Mouse (Mus musculus): ENCODE data around the gene Xpnpep1.
A peak's percentile ranks its signal among the peaks of the same experiment; 100 is the strongest.

Xpnpep1 gene

GRCm38 (mm10) chr19:53040164-53041132, at the start of gene Xpnpep1:
TSS of gene Xpnpep1 (minus strand) at chr19:53040214.
- DNase-seq (ENCODE audit: low read depth, low spot score), result no peak

GRCm38 (mm10) chr19:53087268-53088143, 47.5 kb upstream of the Xpnpep1 start:
- DNase-seq (ENCODE audit: low read depth, low spot score), result peak; percentile 23

GRCm38 (mm10) chr19:53086861-53087260, 46.8 kb upstream of the Xpnpep1 start:
- no peak for DNase-seq (ENCODE audit: low read depth, low spot score)

- DNase-seq (ENCODE audit: low read depth, low spot score), result no peak
Measured at GRCm38 (mm10) chr19:53084735-53085134, 44.7 kb upstream of the Xpnpep1 start.

GRCm38 (mm10) chr19:53082862-53083261, 42.8 kb upstream of the Xpnpep1 start:
- no peak for DNase-seq (ENCODE audit: low read depth, low spot score)

- DNase-seq (ENCODE audit: low read depth, low spot score), result no peak
Measured at GRCm38 (mm10) chr19:53081339-53081738, 41.3 kb upstream of the Xpnpep1 start.

- no peak for DNase-seq (ENCODE audit: low read depth, low spot score)
Measured at GRCm38 (mm10) chr19:53080921-53081320, 40.9 kb upstream of the Xpnpep1 start.

- no peak for DNase-seq (ENCODE audit: low read depth, low spot score)
Measured at GRCm38 (mm10) chr19:53080487-53080886, 40.5 kb upstream of the Xpnpep1 start.

GRCm38 (mm10) chr19:53080026-53080425, 40.0 kb upstream of the Xpnpep1 start:
- DNase-seq (ENCODE audit: low read depth, low spot score), result no peak

- DNase-seq (ENCODE audit: low read depth, low spot score), result no peak
Measured at GRCm38 (mm10) chr19:53078271-53079085, 38.5 kb upstream of the Xpnpep1 start.

- DNase-seq (ENCODE audit: low read depth, low spot score), result no peak
Measured at GRCm38 (mm10) chr19:53077278-53077677, 37.3 kb upstream of the Xpnpep1 start.

- DNase-seq (ENCODE audit: low read depth, low spot score), result no peak
Measured at GRCm38 (mm10) chr19:53076238-53076981, 36.4 kb upstream of the Xpnpep1 start.

GRCm38 (mm10) chr19:53075896-53076237, 35.9 kb upstream of the Xpnpep1 start:
- DNase-seq (ENCODE audit: low read depth, low spot score), result no peak

GRCm38 (mm10) chr19:53074899-53075722, 35.1 kb upstream of the Xpnpep1 start:
- no peak for DNase-seq (ENCODE audit: low read depth, low spot score)

GRCm38 (mm10) chr19:53073521-53073920, 33.5 kb upstream of the Xpnpep1 start:
- peak; percentile 68 for DNase-seq (ENCODE audit: low read depth, low spot score)

GRCm38 (mm10) chr19:53072406-53072805, 32.4 kb upstream of the Xpnpep1 start:
- no peak for DNase-seq (ENCODE audit: low read depth, low spot score)

- DNase-seq (ENCODE audit: low read depth, low spot score), result no peak
Measured at GRCm38 (mm10) chr19:53071651-53072050, 31.6 kb upstream of the Xpnpep1 start.

GRCm38 (mm10) chr19:53070870-53071269, 30.9 kb upstream of the Xpnpep1 start:
- DNase-seq (ENCODE audit: low read depth, low spot score), result peak; percentile 30

- no peak for DNase-seq (ENCODE audit: low read depth, low spot score)
Measured at GRCm38 (mm10) chr19:53069451-53069850, 29.4 kb upstream of the Xpnpep1 start.

GRCm38 (mm10) chr19:53066934-53067333, 26.9 kb upstream of the Xpnpep1 start:
- DNase-seq (ENCODE audit: low read depth, low spot score), result no peak

All from ES-CJ7 (cell line).